Mouse (Mus musculus): ENCODE results near the gene 6720489N17Rik. TPM values are rescaled to one million over a fixed set of nuclear protein-coding genes. Genes with fewer than 3 reads are reported as not detected.
"Not testable (repeated sequence)": the region's sequence is repeated elsewhere in the genome, so short reads cannot be mapped to it uniquely, and the experiment has no call there.

Gene 6720489N17Rik
- total RNA-seq (2012; rRNA removed) (6.7 TPM in 2 replicates), polyA plus RNA-seq (2012; ENCODE audit: insufficient read depth in 1 of 2, insufficient read length in 2 of 2, low read depth in 1 of 2, low replicate concordance in 2 of 2, missing spikeins in 1 of 2) (100 to 1,000 TPM in 1 of 2 experiments, 1 to 10 TPM in 1; 6.2 to 159 TPM)

GRCm38 (mm10) chr13:62623577-62624276, at the start of gene 6720489N17Rik:
TSS of gene 6720489N17Rik (minus strand) at chr13:62624182.
- H3K9me3 ChIP-seq (replicated peaks; ENCODE audit: insufficient read depth, low read length); H3K4me1 ChIP-seq (ENCODE audit: control insufficient read depth in 1 of 2, insufficient read depth in 2 of 2, low read length in 2 of 2); H3K79me2 ChIP-seq (ENCODE audit: control insufficient read depth, insufficient read depth, low read length, poor library complexity); H3K36me3 ChIP-seq (ENCODE audit: control insufficient read depth in 1 of 2, insufficient read depth in 2 of 2, low read length in 2 of 2); H3K27me3 ChIP-seq (ENCODE audit: control insufficient read depth in 1 of 2, insufficient read depth in 2 of 2, low read length in 2 of 2): not testable (repeated sequence)
- H3K9ac ChIP-seq (ENCODE audit: control insufficient read depth, low read depth, low read length, poor library complexity, severe bottlenecking), result peak within 1 kb of the TSS; percentile 54
- H3K4me3 ChIP-seq (ENCODE audit: control insufficient read depth in 1 of 2, insufficient read depth in 1 of 2, low read depth in 2 of 2, low read length in 2 of 2), result peak within 1 kb of the TSS; percentile 56 to 77
- peak; percentile 66; the same call in 1 of the 2 replicates for TF ChIP-seq NELFE (IDR thresholded peaks at IDR 0.05; ENCODE audit: low read depth, low read length)
- TF ChIP-seq TBP (IDR thresholded peaks at IDR 0.05; ENCODE audit: low read depth, low read length), result peak; percentile 49; the same call in 1 of the 2 replicates
- peak in 1 of 2 experiments; percentile 72; a peak in 2 of 4 replicates for TF ChIP-seq POLR2A (IDR thresholded peaks at IDR 0.05; ENCODE audit: control insufficient read depth in 1 of 2, insufficient read depth in 1 of 2, low read depth in 1 of 2, low read length in 2 of 2, poor library complexity in 1 of 2)
- peak; percentile 95 for DNase-seq (ENCODE audit: low read depth, low spot score)
- peak within 1 kb of the TSS; percentile 63 for H3K27ac ChIP-seq (ENCODE audit: control insufficient read depth, low read depth, low read length)

- Histone ChIP-seq H3K9me3 (replicated peaks; ENCODE audit: insufficient read depth, low read length) (no peaks in the 10 kb centered on the region), H3K36me3 (ENCODE audit: control insufficient read depth in 1 of 2, insufficient read depth in 2 of 2, low read length in 2 of 2) (peaks cover 0 to 3% of the 10 kb centered on the region in 2 experiments; a peak in 1 of 4 replicates), H3K79me2 (ENCODE audit: control insufficient read depth, insufficient read depth, low read length, poor library complexity) (no peaks in the 10 kb centered on the region), H3K9ac (ENCODE audit: control insufficient read depth, low read depth, low read length, poor library complexity, severe bottlenecking) (peak overlapping the region; percentile 67), H3K27me3 (ENCODE audit: control insufficient read depth in 1 of 2, insufficient read depth in 2 of 2, low read length in 2 of 2) (no peaks in the 10 kb centered on the region), H3K4me1 (ENCODE audit: control insufficient read depth in 1 of 2, insufficient read depth in 2 of 2, low read length in 2 of 2) (no peaks in the 10 kb centered on the region; a peak in 1 of 4 replicates), H3K27ac (ENCODE audit: control insufficient read depth, low read depth, low read length) (no peak overlapping the region; the same call in 1 of the 2 replicates), H3K4me3 (ENCODE audit: control insufficient read depth in 1 of 2, insufficient read depth in 1 of 2, low read depth in 2 of 2, low read length in 2 of 2) (peak overlapping the region; percentile 72 to 80)
- no peak for DNase-seq (ENCODE audit: low read depth, low spot score)
- TF ChIP-seq MAZ (IDR thresholded peaks at IDR 0.05; ENCODE audit: low read depth, low read length) (peak; percentile 17; the same call in 1 of the 2 replicates), ETS1 (IDR thresholded peaks at IDR 0.05; ENCODE audit: low read depth, low read length) (no peak), ELF1 (IDR thresholded peaks at IDR 0.05; ENCODE audit: low read depth, low read length) (0 out of 2 replicates have a peak, but pooled peaks have one; percentile 40)
Observed at GRCm38 (mm10) chr13:62653369-62653743, 29.4 kb upstream of the 6720489N17Rik start.

- Histone ChIP-seq H3K4me3 (ENCODE audit: control insufficient read depth in 1 of 2, insufficient read depth in 1 of 2, low read depth in 2 of 2, low read length in 2 of 2) (peak overlapping the region; percentile 72 to 80), H3K9ac (ENCODE audit: control insufficient read depth, low read depth, low read length, poor library complexity, severe bottlenecking) (peak overlapping the region; percentile 67), H3K27ac (ENCODE audit: control insufficient read depth, low read depth, low read length) (peak overlapping the region; percentile 30)
- H3K4me1 ChIP-seq (ENCODE audit: control insufficient read depth in 1 of 2, insufficient read depth in 2 of 2, low read length in 2 of 2); H3K27me3 ChIP-seq (ENCODE audit: control insufficient read depth in 1 of 2, insufficient read depth in 2 of 2, low read length in 2 of 2); H3K79me2 ChIP-seq (ENCODE audit: control insufficient read depth, insufficient read depth, low read length, poor library complexity); H3K36me3 ChIP-seq (ENCODE audit: control insufficient read depth in 1 of 2, insufficient read depth in 2 of 2, low read length in 2 of 2); H3K9me3 ChIP-seq (replicated peaks; ENCODE audit: insufficient read depth, low read length): not testable (repeated sequence)
- peak; percentile 41; the same call in 1 of the 2 replicates for TF ChIP-seq HCFC1 (IDR thresholded peaks at IDR 0.05; ENCODE audit: low read depth, low read length)
- peak in 1 of 2 experiments; percentile 43; a peak in 1 of 4 replicates for TF ChIP-seq POLR2A (IDR thresholded peaks at IDR 0.05; ENCODE audit: control insufficient read depth in 1 of 2, insufficient read depth in 1 of 2, low read depth in 1 of 2, low read length in 2 of 2, poor library complexity in 1 of 2)
- TF ChIP-seq MAZ (IDR thresholded peaks at IDR 0.05; ENCODE audit: low read depth, low read length), result peak; percentile 8; the same call in 1 of the 2 replicates
- peak; percentile 46; the same call in 1 of the 2 replicates for TF ChIP-seq USF1 (IDR thresholded peaks at IDR 0.05; ENCODE audit: low read depth, low read length)
- DNase-seq (ENCODE audit: low read depth, low spot score), result peak; percentile 94
Observed at GRCm38 (mm10) chr13:62652681-62653368, 28.8 kb upstream of the 6720489N17Rik start.
